Mouse (Mus musculus) urinary bladder, postnatal 14 days (tissue): ENCODE data around the gene Ank.
A peak's percentile ranks its signal among the peaks of the same experiment; 100 is the strongest.

ENCODE experiments used
- DNase-seq: peaks from one replicate; pipeline ENCODE4 v3.0.0; 2021; ENCODE audit warnings: low spot score

Gene Ank

GRCm38 (mm10) chr15:27641171-27641570 is 174.7 kb downstream of the Ank start:
- DNase-seq = no peak

GRCm38 (mm10) chr15:27642895-27643294 is 176.4 kb downstream of the Ank start:
- DNase-seq = peak; percentile 40
